Mouse (Mus musculus): ENCODE results near the gene Zdhhc22. TPM values are rescaled to one million over a fixed set of nuclear protein-coding genes. Genes with fewer than 3 reads are reported as not detected.

The Zdhhc22 gene
- total and polyA plus RNA-seq, 3 experiments = 0.10 TPM; not detected in 2

DNA sequence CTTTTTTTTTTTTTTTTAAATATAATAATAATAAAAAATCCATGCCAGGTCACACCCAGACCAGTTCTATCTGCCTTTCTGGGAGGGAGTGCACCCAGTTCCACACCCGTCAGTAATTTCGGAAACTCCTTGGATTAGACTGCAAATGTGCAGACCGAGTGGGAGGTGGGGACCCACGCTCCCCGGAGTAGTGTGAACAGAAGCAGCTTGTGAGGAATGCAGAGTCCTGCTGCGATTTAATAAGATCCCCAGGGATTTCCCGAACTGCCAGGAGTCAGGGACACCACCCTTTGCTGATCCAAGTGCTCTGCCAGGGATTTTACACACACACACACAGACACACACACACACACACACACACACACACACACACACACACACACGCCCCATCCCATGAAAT lies 16.5 kb downstream of the Zdhhc22 start:
- Histone ChIP-seq H3K27ac (ENCODE audit: control insufficient read depth, low read depth, low read length) (no peak overlapping the region), H3K79me2 (ENCODE audit: control insufficient read depth, insufficient read depth, low read length, poor library complexity) (no peaks in the 10 kb centered on the region), H3K9ac (ENCODE audit: control insufficient read depth, low read depth, low read length, poor library complexity, severe bottlenecking) (no peak overlapping the region), H3K27me3 (ENCODE audit: control insufficient read depth in 1 of 2, insufficient read depth in 2 of 2, low read length in 2 of 2) (no peaks in the 10 kb centered on the region), H3K36me3 (ENCODE audit: control insufficient read depth in 1 of 2, insufficient read depth in 2 of 2, low read length in 2 of 2) (peaks cover 0 to 24% of the 10 kb centered on the region in 2 experiments; a peak in 2 of 4 replicates), H3K4me1 (ENCODE audit: control insufficient read depth in 1 of 2, insufficient read depth in 2 of 2, low read length in 2 of 2) (peaks cover 20 to 47% of the 10 kb centered on the region in 2 experiments), H3K4me3 (ENCODE audit: control insufficient read depth in 1 of 2, insufficient read depth in 1 of 2, low read depth in 2 of 2, low read length in 2 of 2) (no peak overlapping the region), H3K9me3 (replicated peaks; ENCODE audit: insufficient read depth, low read length) (no peaks in the 10 kb centered on the region)
- no peak for DNase-seq (ENCODE audit: low read depth, low spot score)
- TF ChIP-seq ZMIZ1 (IDR thresholded peaks at IDR 0.05; ENCODE audit: low read depth, low read length) (no peak), MXI1 (IDR thresholded peaks at IDR 0.05; ENCODE audit: low read depth, low read length) (no peak), GABPA (IDR thresholded peaks at IDR 0.05; ENCODE audit: low read depth, low read length) (no peak), E2F4 (IDR thresholded peaks at IDR 0.05; ENCODE audit: borderline replicate concordance, low read depth, low read length) (no peak)

GRCm38 (mm10) chr12:86973216-86973615 lies 17.0 kb downstream of the Zdhhc22 start:
- no peaks in the 10 kb centered on the region for H3K79me2 ChIP-seq (ENCODE audit: control insufficient read depth, insufficient read depth, low read length, poor library complexity)
- H3K9ac ChIP-seq (ENCODE audit: control insufficient read depth, low read depth, low read length, poor library complexity, severe bottlenecking) = no peak overlapping the region
- H3K36me3 ChIP-seq (ENCODE audit: control insufficient read depth in 1 of 2, insufficient read depth in 2 of 2, low read length in 2 of 2) = peaks cover 0 to 28% of the 10 kb centered on the region in 2 experiments; a peak in 2 of 4 replicates
- peaks cover 21 to 52% of the 10 kb centered on the region in 2 experiments for H3K4me1 ChIP-seq (ENCODE audit: control insufficient read depth in 1 of 2, insufficient read depth in 2 of 2, low read length in 2 of 2)
- H3K9me3 ChIP-seq (replicated peaks; ENCODE audit: insufficient read depth, low read length) = no peaks in the 10 kb centered on the region
- no peaks in the 10 kb centered on the region for H3K27me3 ChIP-seq (ENCODE audit: control insufficient read depth in 1 of 2, insufficient read depth in 2 of 2, low read length in 2 of 2)
- TF ChIP-seq RCOR1 (IDR thresholded peaks at IDR 0.05; ENCODE audit: low read depth, low read length) (peak; percentile 48; the same call in 1 of the 2 replicates), MYC (IDR thresholded peaks at IDR 0.05; ENCODE audit: low read depth, low read length) (0 out of 2 replicates have a peak, but pooled peaks have one; percentile 28), MYB (IDR thresholded peaks at IDR 0.05; ENCODE audit: low read depth, low read length) (no peak), EP300 (IDR thresholded peaks at IDR 0.05; ENCODE audit: low read depth in 1 of 2, low read length in 2 of 2) (peak; percentile 44 to 53), ETS1 (IDR thresholded peaks at IDR 0.05; ENCODE audit: low read depth, low read length) (peak; percentile 62; the same call in 1 of the 2 replicates), ZNF384 (IDR thresholded peaks at IDR 0.05; ENCODE audit: low read depth, low read length) (no peak)
- no peak overlapping the region for H3K4me3 ChIP-seq (ENCODE audit: control insufficient read depth in 1 of 2, insufficient read depth in 1 of 2, low read depth in 2 of 2, low read length in 2 of 2)
- H3K27ac ChIP-seq (ENCODE audit: control insufficient read depth, low read depth, low read length) = no peak overlapping the region
- peak; percentile 83 for DNase-seq (ENCODE audit: low read depth, low spot score)

DNA sequence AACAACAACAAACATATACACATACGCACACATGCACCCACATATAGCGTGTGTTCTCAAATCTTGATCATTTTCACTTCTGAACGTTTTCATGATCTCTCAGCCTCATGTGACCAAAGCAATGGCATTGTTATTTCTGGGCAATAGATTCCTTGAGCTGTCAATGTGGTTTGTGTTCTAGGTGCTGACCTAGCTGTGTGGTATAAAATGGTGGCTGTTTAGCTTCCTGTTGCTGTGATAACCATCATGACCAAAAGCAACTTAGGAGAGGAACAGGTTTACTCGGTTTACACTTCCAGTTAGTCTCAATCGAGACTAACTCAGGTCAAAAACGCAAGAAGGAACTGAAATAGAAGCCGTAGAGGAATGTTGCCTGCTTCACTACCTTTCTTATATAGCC lies 19.1 kb downstream of the Zdhhc22 start:
- TF ChIP-seq E2F4 (IDR thresholded peaks at IDR 0.05; ENCODE audit: borderline replicate concordance, low read depth, low read length) (no peak), CTCF (IDR thresholded peaks at IDR 0.05 in 2 of 3, conservative IDR thresholded peaks at IDR 0.05 in 1 of 3; ENCODE audit: control insufficient read depth in 1 of 3, insufficient read depth in 1 of 3, low read depth in 2 of 3, low read length in 3 of 3, poor library complexity in 1 of 3, severe bottlenecking in 1 of 3) (no peak), ZC3H11A (IDR thresholded peaks at IDR 0.05; ENCODE audit: low read depth, low read length) (no peak), POLR2A (IDR thresholded peaks at IDR 0.05; ENCODE audit: control insufficient read depth in 1 of 2, insufficient read depth in 1 of 2, low read depth in 1 of 2, low read length in 2 of 2, poor library complexity in 1 of 2) (no peak), TBP (IDR thresholded peaks at IDR 0.05; ENCODE audit: low read depth, low read length) (no peak), MAZ (IDR thresholded peaks at IDR 0.05; ENCODE audit: low read depth, low read length) (no peak), USF2 (IDR thresholded peaks at IDR 0.05; ENCODE audit: borderline replicate concordance in 1 of 2, insufficient read depth in 1 of 2, low read depth in 1 of 2, low read length in 2 of 2) (no peak), RCOR1 (IDR thresholded peaks at IDR 0.05; ENCODE audit: low read depth, low read length) (no peak), UBTF (IDR thresholded peaks at IDR 0.05; ENCODE audit: borderline replicate concordance, insufficient read depth, low read depth, low read length) (no peak), MYC (IDR thresholded peaks at IDR 0.05; ENCODE audit: low read depth, low read length) (no peak), EP300 (IDR thresholded peaks at IDR 0.05; ENCODE audit: low read depth in 1 of 2, low read length in 2 of 2) (no peak), USF1 (IDR thresholded peaks at IDR 0.05; ENCODE audit: low read depth, low read length) (no peak), TCF12 (IDR thresholded peaks at IDR 0.05; ENCODE audit: low read depth, low read length) (no peak), POLR2AphosphoS2 (IDR thresholded peaks at IDR 0.05; ENCODE audit: low read length) (no peak), MAX (IDR thresholded peaks at IDR 0.05; ENCODE audit: low read length) (no peak), ELF1 (IDR thresholded peaks at IDR 0.05; ENCODE audit: low read depth, low read length) (no peak)
- Histone ChIP-seq H3K4me1 (ENCODE audit: control insufficient read depth in 1 of 2, insufficient read depth in 2 of 2, low read length in 2 of 2) (peaks cover 23 to 52% of the 10 kb centered on the region in 2 experiments), H3K9me3 (replicated peaks; ENCODE audit: insufficient read depth, low read length) (no peaks in the 10 kb centered on the region), H3K4me3 (ENCODE audit: control insufficient read depth in 1 of 2, insufficient read depth in 1 of 2, low read depth in 2 of 2, low read length in 2 of 2) (no peak overlapping the region), H3K9ac (ENCODE audit: control insufficient read depth, low read depth, low read length, poor library complexity, severe bottlenecking) (no peak overlapping the region), H3K27ac (ENCODE audit: control insufficient read depth, low read depth, low read length) (no peak overlapping the region), H3K27me3 (ENCODE audit: control insufficient read depth in 1 of 2, insufficient read depth in 2 of 2, low read length in 2 of 2) (no peaks in the 10 kb centered on the region), H3K79me2 (ENCODE audit: control insufficient read depth, insufficient read depth, low read length, poor library complexity) (no peaks in the 10 kb centered on the region), H3K36me3 (ENCODE audit: control insufficient read depth in 1 of 2, insufficient read depth in 2 of 2, low read length in 2 of 2) (peaks cover 0 to 31% of the 10 kb centered on the region in 2 experiments; a peak in 2 of 4 replicates)
- no peak for DNase-seq (ENCODE audit: low read depth, low spot score)
